Mouse (Mus musculus) E14TG2a.4 (cell line): Measurements from ENCODE around the gene Smarcb1.

ENCODE experiments used
- CTCF ChIP-seq: conservative IDR thresholded peaks from 2 replicates; pipeline ENCODE4 v1.5.1; 2014; ENCODE audit warnings: low read length
- NANOG ChIP-seq: IDR thresholded peaks from 2 replicates; pipeline ENCODE4 v1.6.1; 2014; ENCODE audit warnings: borderline replicate concordance, low read length, mixed read lengths
- POU5F1 ChIP-seq: IDR thresholded peaks from 2 replicates; pipeline ENCODE4 v1.6.1; 2014; ENCODE audit warnings: low read length, borderline replicate concordance

GRCm38 (mm10) chr10:75906882-75907281 is 14.5 kb downstream of the Smarcb1 start:
- no peak for TF ChIP-seq CTCF
- no peak for TF ChIP-seq POU5F1
- no peak for TF ChIP-seq NANOG
